Mouse (Mus musculus): ENCODE data around the gene Smad3. TPM values are rescaled to one million over a fixed set of nuclear protein-coding genes. Genes with fewer than 3 reads are reported as not detected.

The Smad3 gene
- total and polyA plus RNA-seq, 3 experiments, result 0.81 to 1.5 (median 1.2) TPM

- Histone ChIP-seq H3K4me3 (replicated peaks in 1 of 3; ENCODE audit: low read depth in 2 of 3, low read length in 2 of 3, poor library complexity in 1 of 3) (no peak overlapping the region), H3K79me2 (replicated peaks; ENCODE audit: control insufficient read depth, extremely low read depth, insufficient read depth, poor library complexity, severe bottlenecking) (no peaks in the 10 kb centered on the region), H3K27me3 (replicated peaks) (no peaks in the 10 kb centered on the region), H3K27ac (ENCODE audit: insufficient read depth, low read depth) (no peak overlapping the region), H3K4me1 (ENCODE audit: control insufficient read depth in 1 of 2, insufficient read depth in 2 of 2) (peaks cover 0 to 4% of the 10 kb centered on the region in 2 experiments; a peak in 2 of 4 replicates), H3K36me3 (replicated peaks in 1 of 2; ENCODE audit: control insufficient read depth in 1 of 2, insufficient read depth in 1 of 2, low read length in 1 of 2) (no peaks in the 10 kb centered on the region), H3K9ac (ENCODE audit: insufficient read depth, low read depth) (no peak overlapping the region), H3K9me3 (replicated peaks; ENCODE audit: low read length) (peaks cover 5% of the 10 kb centered on the region), H3K4me2 (ENCODE audit: insufficient read depth, low read depth, poor library complexity, severe bottlenecking) (no peak overlapping the region)
- TF ChIP-seq EP300 (IDR thresholded peaks at IDR 0.05; ENCODE audit: low read length), result no peak
- TF ChIP-seq SMC3 (IDR thresholded peaks at IDR 0.05; ENCODE audit: low read depth, low read length), result no peak
- TF ChIP-seq RAD21 (IDR thresholded peaks at IDR 0.05; ENCODE audit: low read depth, low read length), result no peak
- no peak for TF ChIP-seq HCFC1 (IDR thresholded peaks at IDR 0.05; ENCODE audit: low read depth, low read length)
- no peak for TF ChIP-seq MAZ (IDR thresholded peaks at IDR 0.05; ENCODE audit: low read depth, low read length)
- TF ChIP-seq RCOR1 (conservative IDR thresholded peaks at IDR 0.05; ENCODE audit: low read depth, low read length), result no peak
- TF ChIP-seq SIN3A (IDR thresholded peaks at IDR 0.05; ENCODE audit: low read length), result no peak
- TF ChIP-seq TCF12 (IDR thresholded peaks at IDR 0.05; ENCODE audit: low read depth, low read length), result no peak
- TF ChIP-seq MAFK (IDR thresholded peaks at IDR 0.05; ENCODE audit: insufficient replicate concordance, low read length), result no peak
- TF ChIP-seq KAT2A (IDR thresholded peaks at IDR 0.05; ENCODE audit: insufficient replicate concordance, low read length), result no peak
- TF ChIP-seq CHD2 (IDR thresholded peaks at IDR 0.05; ENCODE audit: low read length), result no peak
- no peak for TF ChIP-seq E2F4 (IDR thresholded peaks at IDR 0.05; ENCODE audit: insufficient replicate concordance, low read depth, low read length)
- TF ChIP-seq UBTF (IDR thresholded peaks at IDR 0.05; ENCODE audit: low read depth, low read length), result no peak
- no peak for TF ChIP-seq MAX (IDR thresholded peaks at IDR 0.05; ENCODE audit: low read length)
- no peak for TF ChIP-seq ETS1 (conservative IDR thresholded peaks at IDR 0.05; ENCODE audit: low read depth, low read length)
- TF ChIP-seq PAX5 (IDR thresholded peaks at IDR 0.05; ENCODE audit: low read length), result no peak
- TF ChIP-seq NRF1 (IDR thresholded peaks at IDR 0.05; ENCODE audit: low read depth, low read length), result no peak
- TF ChIP-seq GABPA (IDR thresholded peaks at IDR 0.05; ENCODE audit: insufficient replicate concordance, low read depth, low read length), result no peak
- no peak for TF ChIP-seq USF1 (IDR thresholded peaks at IDR 0.05; ENCODE audit: low read depth, low read length)
- in situ Hi-C loops (cut with MboI; ENCODE audit: low pct_ligation_motif_present, low pct_unique_long_range_greater_than_20kb, low sequenced_read_pairs) (no loop called here), dilution Hi-C loops (cut with MboI; ENCODE audit: extremely low pct_ligation_motif_present, extremely low pct_unique_long_range_greater_than_20kb, low sequenced_read_pairs) (no loop called here)
- no peak for DNase-seq (ENCODE audit: extremely low read depth)
These were observed 83.2 kb downstream of the Smad3 start for GRCm38 (mm10) chr9:63674613-63675012.

GRCm38 (mm10) chr9:63673494-63673805, 84.3 kb downstream of the Smad3 start:
- Histone ChIP-seq H3K4me3 (replicated peaks in 1 of 3; ENCODE audit: low read depth in 2 of 3, low read length in 2 of 3, poor library complexity in 1 of 3) (no peak overlapping the region), H3K27ac (ENCODE audit: insufficient read depth, low read depth) (no peak overlapping the region), H3K27me3 (replicated peaks) (no peaks in the 10 kb centered on the region), H3K9me3 (replicated peaks; ENCODE audit: low read length) (peaks cover 5% of the 10 kb centered on the region), H3K36me3 (replicated peaks in 1 of 2; ENCODE audit: control insufficient read depth in 1 of 2, insufficient read depth in 1 of 2, low read length in 1 of 2) (no peaks in the 10 kb centered on the region), H3K79me2 (replicated peaks; ENCODE audit: control insufficient read depth, extremely low read depth, insufficient read depth, poor library complexity, severe bottlenecking) (no peaks in the 10 kb centered on the region), H3K4me1 (ENCODE audit: control insufficient read depth in 1 of 2, insufficient read depth in 2 of 2) (peaks cover 0 to 4% of the 10 kb centered on the region in 2 experiments; a peak in 2 of 4 replicates), H3K4me2 (ENCODE audit: insufficient read depth, low read depth, poor library complexity, severe bottlenecking) (no peak overlapping the region), H3K9ac (ENCODE audit: insufficient read depth, low read depth) (no peak overlapping the region)
- in situ Hi-C loops (cut with MboI; ENCODE audit: low pct_ligation_motif_present, low pct_unique_long_range_greater_than_20kb, low sequenced_read_pairs) (no loop called here), dilution Hi-C loops (cut with MboI; ENCODE audit: extremely low pct_ligation_motif_present, extremely low pct_unique_long_range_greater_than_20kb, low sequenced_read_pairs) (no loop called here)
- no peak for TF ChIP-seq EP300 (IDR thresholded peaks at IDR 0.05; ENCODE audit: low read length)
- TF ChIP-seq UBTF (IDR thresholded peaks at IDR 0.05; ENCODE audit: low read depth, low read length), result no peak
- no peak for TF ChIP-seq PAX5 (IDR thresholded peaks at IDR 0.05; ENCODE audit: low read length)
- TF ChIP-seq CHD1 (IDR thresholded peaks at IDR 0.05; ENCODE audit: low read depth, low read length), result no peak
- TF ChIP-seq ZNF384 (IDR thresholded peaks at IDR 0.05; ENCODE audit: low read depth, low read length), result no peak
- TF ChIP-seq MEF2A (IDR thresholded peaks at IDR 0.05; ENCODE audit: borderline replicate concordance, low read depth, low read length), result no peak
- no peak for TF ChIP-seq TCF12 (IDR thresholded peaks at IDR 0.05; ENCODE audit: low read depth, low read length)
- TF ChIP-seq USF2 (conservative IDR thresholded peaks at IDR 0.05; ENCODE audit: low read depth, low read length), result no peak
- no peak for TF ChIP-seq MAZ (IDR thresholded peaks at IDR 0.05; ENCODE audit: low read depth, low read length)
- no peak for TF ChIP-seq ZMIZ1 (IDR thresholded peaks at IDR 0.05; ENCODE audit: low read depth, low read length)
- TF ChIP-seq USF1 (IDR thresholded peaks at IDR 0.05; ENCODE audit: low read depth, low read length), result no peak
- no peak for TF ChIP-seq CTCF (conservative IDR thresholded peaks at IDR 0.05 in 1 of 2, IDR thresholded peaks at IDR 0.05 in 1 of 2; ENCODE audit: low read depth in 2 of 2, low read length in 2 of 2)
- TF ChIP-seq CHD2 (IDR thresholded peaks at IDR 0.05; ENCODE audit: low read length), result no peak
- no peak for DNase-seq (ENCODE audit: extremely low read depth)

Data from CH12.LX (cell line).